Mouse (Mus musculus) hindbrain, embryonic 16.5 days (tissue): ENCODE results near the gene Crls1. TPM values are rescaled to one million over a fixed set of nuclear protein-coding genes. Genes with fewer than 3 reads are reported as not detected.

ENCODE experiments used
- ATAC-seq: fragments of 200-750 bp; cut with Nextera tagmentation; 2 replicates; pipeline ENCODE4 v1.8.0; 2017; ENCODE audit warnings: moderate TSS enrichment, moderate library complexity
- H3K27ac ChIP-seq: fragments of 300-500 bp; sonication (generic); 2 replicates; pipeline ENCODE4 v1.5.1; 2014; ENCODE audit warnings: low read depth, mild to moderate bottlenecking, control low read depth, low read length, moderate library complexity
- H3K27me3 ChIP-seq: fragments of 300-500 bp; sonication (generic); replicated peaks from 2 replicates; pipeline ENCODE4 v1.6.1; 2014; ENCODE audit warnings: low read length; ENCODE audit not compliant: control insufficient read depth, insufficient read depth
- H3K36me3 ChIP-seq: fragments of 300-500 bp; sonication (generic); 2 replicates; pipeline ENCODE4 v1.6.1; 2014; ENCODE audit warnings: mild to moderate bottlenecking, low read length, moderate library complexity, mixed read lengths; ENCODE audit not compliant: control insufficient read depth, insufficient read depth
- H3K4me1 ChIP-seq: fragments of 300-500 bp; sonication (generic); 2 replicates; pipeline ENCODE4 v1.6.1; 2014; ENCODE audit warnings: low read depth, low read length; ENCODE audit not compliant: control insufficient read depth, insufficient read depth
- H3K4me2 ChIP-seq: fragments of 300-500 bp; sonication (generic); 2 replicates; pipeline ENCODE4 v1.6.1; 2014; ENCODE audit warnings: mild to moderate bottlenecking, low read length, control low read depth, moderate library complexity
- H3K4me3 ChIP-seq: fragments of 300-500 bp; sonication (generic); 2 replicates; pipeline ENCODE4 v1.5.1; 2014; ENCODE audit warnings: mild to moderate bottlenecking, low read length, control low read depth, moderate library complexity
- H3K9ac ChIP-seq: fragments of 300-500 bp; sonication (generic); 2 replicates; pipeline ENCODE4 v1.6.1; 2014; ENCODE audit warnings: low read depth, mild to moderate bottlenecking, control low read depth, low read length, moderate library complexity
- H3K9me3 ChIP-seq: fragments of 300-500 bp; sonication (generic); 2 replicates; pipeline ENCODE4 v1.6.1; 2014; ENCODE audit warnings: mild to moderate bottlenecking, low read length, moderate library complexity; ENCODE audit not compliant: control insufficient read depth
- WGBS: fragments of 180-500 bp; shearing (Covaris S2); extraction: QIAGEN DNeasy Blood & Tissue Kit; methylation state at CpG from one replicate; pipeline ENCODE4 v1.1.7; 2014; 5-methylcytosine and 5-hydroxymethylcytosine counted together
- polyA plus RNA-seq: library from polyadenylated mRNA; unstranded; fragments of >200 nt; fragmentation: Nextera tagmentation; extraction: Ambion mirVana; gene quantifications from 2 replicates; pipeline ENCODE4 v1.2.1, GENCODE M21; 2015

Gene Crls1
- polyA plus RNA-seq, 1 experiment from 2014 or later: 5.6 TPM

- Histone ChIP-seq H3K9me3 (no peaks in the 10 kb centered on the region), H3K9ac (no peak overlapping the region), H3K4me3 (no peak overlapping the region), H3K27ac (no peak overlapping the region), H3K27me3 (no peaks in the 10 kb centered on the region), H3K4me1 (no peaks in the 10 kb centered on the region), H3K4me2 (no peak overlapping the region), H3K36me3 (no peaks in the 10 kb centered on the region)
- no peak for ATAC-seq
These were observed 14.0 kb downstream of the Crls1 start for GRCm38 (mm10) chr2:132860435-132860834.

DNA sequence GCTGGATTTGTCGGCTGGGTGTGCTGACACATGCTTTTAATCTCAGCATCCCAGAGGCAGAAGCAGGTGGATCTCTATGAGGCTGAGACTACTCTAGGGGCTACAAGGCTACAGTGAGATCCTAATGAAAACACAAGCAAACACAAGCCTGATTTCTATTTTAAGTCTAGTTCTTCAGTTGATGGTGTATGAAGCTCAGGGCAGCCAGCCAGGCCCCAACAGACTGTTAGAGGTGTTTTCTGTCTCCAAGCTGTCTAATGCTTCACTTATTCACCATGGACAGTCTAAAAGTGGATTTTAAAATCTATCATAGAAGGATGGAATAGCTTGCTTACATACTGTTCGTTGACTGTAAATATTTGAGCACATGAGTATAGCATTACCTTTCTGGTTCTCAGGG, 15.0 kb downstream of the Crls1 start:
- H3K36me3 ChIP-seq: no peaks in the 10 kb centered on the region
- H3K27me3 ChIP-seq: no peaks in the 10 kb centered on the region
- H3K27ac ChIP-seq: no peak overlapping the region
- no peak overlapping the region for H3K4me2 ChIP-seq
- H3K4me1 ChIP-seq: no peaks in the 10 kb centered on the region
- no peaks in the 10 kb centered on the region for H3K9me3 ChIP-seq
- no peak overlapping the region for H3K9ac ChIP-seq
- 96% methylated on average over 2 of the region's 2 CpGs for WGBS
- H3K4me3 ChIP-seq: no peak overlapping the region
- no peak for ATAC-seq

DNA sequence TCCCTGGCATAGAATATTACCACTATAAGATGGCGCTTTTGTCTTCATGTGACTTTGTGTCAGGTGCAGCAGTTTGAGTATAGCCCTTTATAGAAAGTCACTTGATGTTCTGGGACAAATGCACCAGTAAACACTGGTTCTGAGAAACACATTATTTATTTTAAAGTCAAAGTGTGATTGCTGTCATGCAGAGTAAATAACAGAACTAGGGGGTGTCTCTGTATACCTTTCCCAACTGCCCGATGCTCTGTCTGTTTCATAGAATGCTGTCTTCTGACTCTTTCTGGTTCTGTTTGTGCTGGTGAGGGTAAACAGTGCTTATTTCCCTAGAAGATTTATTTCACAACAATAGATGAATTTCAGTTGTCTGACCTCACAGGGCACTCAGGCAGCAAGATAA, 16.9 kb downstream of the Crls1 start:
- H3K4me2 ChIP-seq: no peak overlapping the region
- no peaks in the 10 kb centered on the region for H3K27me3 ChIP-seq
- H3K9ac ChIP-seq: no peak overlapping the region
- H3K4me1 ChIP-seq: no peaks in the 10 kb centered on the region
- 96% methylated on average over 2 of the region's 2 CpGs for WGBS
- H3K36me3 ChIP-seq: peaks cover 6% of the 10 kb centered on the region
- no peak overlapping the region for H3K27ac ChIP-seq
- ATAC-seq: no peak
- no peak overlapping the region for H3K4me3 ChIP-seq
- no peaks in the 10 kb centered on the region for H3K9me3 ChIP-seq

GRCm38 (mm10) chr2:132867521-132867920, 21.1 kb downstream of the Crls1 start:
- no peaks in the 10 kb centered on the region for H3K4me1 ChIP-seq
- no peak overlapping the region for H3K4me2 ChIP-seq
- no peaks in the 10 kb centered on the region for H3K27me3 ChIP-seq
- no peak overlapping the region for H3K27ac ChIP-seq
- H3K9me3 ChIP-seq: no peaks in the 10 kb centered on the region
- peaks cover 6% of the 10 kb centered on the region for H3K36me3 ChIP-seq
- 78% methylated on average over 5 of the region's 5 CpGs for WGBS
- no peak for ATAC-seq
- no peak overlapping the region for H3K9ac ChIP-seq
- no peak overlapping the region for H3K4me3 ChIP-seq

GRCm38 (mm10) chr2:132869682-132870081, 23.2 kb downstream of the Crls1 start:
- Histone ChIP-seq H3K27me3 (no peaks in the 10 kb centered on the region), H3K4me1 (no peaks in the 10 kb centered on the region), H3K27ac (no peak overlapping the region), H3K4me2 (no peak overlapping the region), H3K9me3 (no peaks in the 10 kb centered on the region), H3K36me3 (peaks cover 6% of the 10 kb centered on the region), H3K9ac (no peak overlapping the region), H3K4me3 (no peak overlapping the region)
- 92% methylated on average over 5 of the region's 5 CpGs for WGBS
- ATAC-seq: no peak

- no peak overlapping the region for H3K4me3 ChIP-seq
- H3K9ac ChIP-seq: no peak overlapping the region
- 83% methylated on average over 4 of the region's 4 CpGs for WGBS
These were observed 23.8 kb downstream of the Crls1 start for GRCm38 (mm10) chr2:132870286-132870685.

GRCm38 (mm10) chr2:132871663-132872062, 25.2 kb downstream of the Crls1 start:
- ATAC-seq: no peak
- 82% methylated on average over 3 of the region's 3 CpGs for WGBS
- H3K27ac ChIP-seq: no peak overlapping the region
- peaks cover 6% of the 10 kb centered on the region for H3K36me3 ChIP-seq
- no peaks in the 10 kb centered on the region for H3K27me3 ChIP-seq
- H3K4me2 ChIP-seq: no peak overlapping the region
- H3K4me1 ChIP-seq: no peaks in the 10 kb centered on the region
- H3K9me3 ChIP-seq: no peaks in the 10 kb centered on the region
- no peak overlapping the region for H3K9ac ChIP-seq
- H3K4me3 ChIP-seq: no peak overlapping the region

More at GRCm38 (mm10) chr2:132870286-132870685, 23.8 kb downstream of the Crls1 start:
- no peak for ATAC-seq
- Histone ChIP-seq H3K27me3 (no peaks in the 10 kb centered on the region), H3K4me1 (no peaks in the 10 kb centered on the region), H3K9me3 (no peaks in the 10 kb centered on the region), H3K27ac (no peak overlapping the region), H3K4me2 (no peak overlapping the region), H3K36me3 (peaks cover 6% of the 10 kb centered on the region)

DNA sequence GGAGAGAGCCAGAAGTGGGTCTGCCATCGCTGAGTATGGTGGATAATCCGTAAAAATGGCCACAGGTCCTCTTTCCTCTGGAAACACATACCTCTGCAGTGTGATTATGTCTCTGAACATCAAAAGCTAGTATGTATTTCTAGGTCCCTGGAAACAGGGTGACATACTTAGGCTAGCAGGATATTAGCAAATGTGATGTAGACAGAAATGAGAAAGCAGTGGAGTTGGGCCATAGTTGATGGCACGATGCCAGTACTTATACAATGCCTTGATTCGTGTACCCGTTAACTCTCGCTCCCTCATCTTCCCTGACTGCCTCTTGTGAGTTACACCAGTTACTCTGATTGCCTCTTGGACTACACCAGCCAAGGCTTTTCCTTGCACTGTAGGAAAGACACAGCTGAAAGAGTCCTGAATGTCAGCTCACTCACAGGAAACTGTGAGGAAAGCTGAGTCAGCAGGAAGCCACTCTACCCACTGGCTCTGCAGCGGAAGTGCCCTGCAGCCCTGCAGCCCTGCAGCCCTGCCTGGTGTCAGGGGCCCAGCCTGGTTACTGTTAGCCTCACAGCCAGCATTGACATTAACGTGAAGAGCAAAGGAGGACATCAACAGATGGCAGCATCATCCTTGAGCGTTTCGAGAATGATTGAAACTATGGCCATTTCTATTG, 27.3 kb downstream of the Crls1 start:
- Histone ChIP-seq H3K9me3 (no peaks in the 10 kb centered on the region), H3K9ac (no peak overlapping the region), H3K4me3 (no peak overlapping the region), H3K4me2 (no peak overlapping the region), H3K27me3 (peaks cover 6% of the 10 kb centered on the region; the same call in 1 of the 2 replicates), H3K36me3 (no peaks in the 10 kb centered on the region), H3K27ac (no peak overlapping the region), H3K4me1 (no peaks in the 10 kb centered on the region)
- ATAC-seq: no peak
- WGBS: 77% methylated on average over 10 of the region's 10 CpGs

- H3K27me3 ChIP-seq: peaks cover 19% of the 10 kb centered on the region
These were observed 30.5 kb downstream of the Crls1 start for GRCm38 (mm10) chr2:132876991-132877390.

More at GRCm38 (mm10) chr2:132876991-132877390, 30.5 kb downstream of the Crls1 start:
- ATAC-seq: no peak
- Histone ChIP-seq H3K4me1 (peaks cover 7% of the 10 kb centered on the region; the same call in 1 of the 2 replicates), H3K36me3 (no peaks in the 10 kb centered on the region), H3K4me3 (no peak overlapping the region), H3K9ac (no peak overlapping the region), H3K4me2 (no peak overlapping the region), H3K9me3 (no peaks in the 10 kb centered on the region), H3K27ac (no peak overlapping the region)
- WGBS: 79% methylated on average over 1 of the region's 1 CpGs
